Mouse (Mus musculus) mouse trophoblast stem cell (cell line): ENCODE data around the gene Espnl.

ENCODE experiments used
- in situ Hi-C, 2 experiments: fragments of 300-500 bp; cut with MseI, MboI; formaldehyde crosslinking; loops; 2 replicates in 1 of 2; 3 replicates in 1 of 2; pipeline ENCODE4 v1.15.1; 2025

Gene Espnl

GRCm38 (mm10) chr1:91380453-91381090 lies 58.7 kb downstream of the Espnl start:
- in situ Hi-C loops, result no loop called here

- in situ Hi-C loops, result no loop called here
Observed at GRCm38 (mm10) chr1:91381091-91381471, 59.2 kb downstream of the Espnl start.

GRCm38 (mm10) chr1:91390369-91390768 lies 68.5 kb downstream of the Espnl start:
- in situ Hi-C loops, result no loop called here

GRCm38 (mm10) chr1:91397927-91398259 lies 76.0 kb downstream of the Espnl start:
- in situ Hi-C loops, result no loop called here
